Mouse (Mus musculus): ENCODE measurements around the gene Kctd2. TPM values are rescaled to one million over a fixed set of nuclear protein-coding genes. Genes with fewer than 3 reads are reported as not detected.
"Not testable (repeated sequence)": the region's sequence is repeated elsewhere in the genome, so short reads cannot be mapped to it uniquely, and the experiment has no call there.

The Kctd2 gene
- total RNA-seq, 2 experiments from 2014 or later = 14.8 to 22.3 TPM

- Histone ChIP-seq H3K4me3 (peak overlapping the region; percentile 48), H3K27ac (peak overlapping the region; percentile 77)
- no peak; the same call in none of the 2 replicates for TF ChIP-seq CTCF (IDR thresholded peaks at IDR 0.05)
- peak; percentile 92 for DNase-seq
- intact Hi-C loops (cut with DNase I) = loop anchor here (2.0 kb wide), 2 partner anchors 45 to 115 kb away; no protein-coding TSS in a partner anchor
Observed at GRCm38 (mm10) chr11:115473626-115474275, 53.8 kb downstream of the Kctd2 start.

GRCm38 (mm10) chr11:115475025-115475757 lies 55.3 kb downstream of the Kctd2 start, which contains the start of gene Armc7:
Gene Armc7, plus strand, starts transcription at chr11:115475667.
- TF ChIP-seq CTCF (IDR thresholded peaks at IDR 0.05) = no peak; the same call in 1 of the 2 replicates
- Histone ChIP-seq H3K4me3 (peak within 1 kb of the TSS; percentile 90), H3K27ac (peak within 1 kb of the TSS; percentile 87)
- intact Hi-C loops (cut with DNase I) = loop anchor here (2.0 kb wide), 2 partner anchors 46 to 116 kb away; no protein-coding TSS in a partner anchor
- peak; percentile 96 for DNase-seq

GRCm38 (mm10) chr11:115475758-115476237 lies 55.9 kb downstream of the Kctd2 start:
- DNase-seq = no peak
- Histone ChIP-seq H3K27ac (peak overlapping the region; percentile 87), H3K4me3 (peak overlapping the region; percentile 90)
- intact Hi-C loops (cut with DNase I) = loop anchor here (2.0 kb wide), 2 partner anchors 47 to 117 kb away; no protein-coding TSS in a partner anchor
- TF ChIP-seq CTCF (IDR thresholded peaks at IDR 0.05) = no peak

- H3K27ac ChIP-seq; H3K4me3 ChIP-seq; DNase-seq; intact Hi-C loops (cut with DNase I): not testable (repeated sequence)
Observed at GRCm38 (mm10) chr11:115476630-115477029, 56.7 kb downstream of the Kctd2 start.

DNA sequence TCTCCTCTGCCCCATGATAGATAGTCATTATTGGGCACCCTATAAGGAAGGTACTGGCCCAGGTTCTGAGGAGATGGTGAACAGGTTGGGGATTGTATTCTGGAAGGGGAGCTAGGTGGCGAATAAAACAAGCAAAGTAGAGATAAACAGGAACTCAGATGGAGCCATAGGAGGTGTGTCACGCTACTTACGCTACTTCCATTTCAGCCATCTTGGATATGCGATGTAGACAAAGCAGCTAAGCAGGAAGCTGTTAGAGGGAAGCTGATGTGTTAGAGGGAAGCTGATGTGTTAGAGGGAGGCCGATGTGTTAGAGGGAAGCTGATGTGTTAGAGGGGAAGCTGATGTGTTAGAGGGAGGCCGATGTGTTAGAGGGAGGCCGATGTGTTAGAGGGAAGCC lies 57.5 kb downstream of the Kctd2 start:
- H3K4me3 ChIP-seq; DNase-seq; H3K27ac ChIP-seq; intact Hi-C loops (cut with DNase I): not testable (repeated sequence)

DNA sequence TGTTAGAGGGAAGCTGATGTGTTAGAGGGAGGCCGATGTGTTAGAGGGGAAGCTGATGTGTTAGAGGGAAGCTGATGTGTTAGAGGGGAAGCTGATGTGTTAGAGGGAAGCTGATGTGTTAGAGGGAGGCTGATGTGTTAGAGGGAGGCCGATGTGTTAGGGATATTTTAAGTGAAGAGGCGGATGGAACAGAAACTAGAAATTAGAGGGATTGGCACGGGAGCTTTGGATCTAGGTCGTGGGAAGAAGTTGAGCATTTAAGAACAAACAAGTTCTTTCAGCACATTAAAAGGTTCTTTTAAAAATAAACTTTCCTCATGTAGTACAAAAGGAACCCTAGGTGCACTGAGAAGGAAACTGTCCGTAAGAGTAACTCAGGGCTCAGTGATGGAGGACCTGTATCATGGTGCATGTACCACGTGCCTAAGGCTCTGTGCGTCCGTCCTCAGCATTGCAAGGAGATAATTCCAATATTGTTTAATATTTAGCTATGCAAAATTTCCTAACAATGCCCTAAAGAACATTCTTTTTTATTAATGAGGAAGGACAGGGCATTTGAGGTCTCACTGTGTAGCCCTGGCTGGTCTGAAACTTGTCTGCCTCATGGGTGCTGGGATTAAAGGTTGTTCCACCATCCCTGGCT lies 58.5 kb downstream of the Kctd2 start:
- H3K27ac ChIP-seq = no peak overlapping the region
- no peak overlapping the region for H3K4me3 ChIP-seq
- no peak for TF ChIP-seq CTCF (IDR thresholded peaks at IDR 0.05)
- intact Hi-C loops (cut with DNase I) = no loop called here
- no peak for DNase-seq

Small RNA genes within 50 kb of the gene (microRNA-seq; reads per million reads assigned to microRNA genes)
- not detected for gene Mir3968

Other genes with a start within 250 kb of the Kctd2 start
- 1 to 10 TPM; 7.3 to 7.4 TPM for gene Tmem104, start 232.6 kb upstream of the Kctd2 start, total RNA-seq (2021)
- gene Nat9, start 232.3 kb upstream of the Kctd2 start, total RNA-seq (2021) = 10 to 100 TPM; 12.7 to 16.3 TPM
- under 1 TPM in 1 of 2 experiments, not detected in 1; 0.06 TPM for gene Grin2c, start 152.9 kb upstream of the Kctd2 start, total RNA-seq (2021)
- 1 to 10 TPM; 2.9 to 4.4 TPM for gene Fdxr, start 143.1 kb upstream of the Kctd2 start, total RNA-seq (2021)
- gene Fads6, start 122.5 kb upstream of the Kctd2 start, total RNA-seq (2021) = 1 to 10 TPM; 2.4 to 5.4 TPM
- gene Otop2, start 113.0 kb upstream of the Kctd2 start, total RNA-seq (2021) = not detected
- gene Ush1g, start 98.1 kb upstream of the Kctd2 start, total RNA-seq (2021) = under 1 TPM; 0.61 to 0.81 TPM
- not detected for gene Otop3, start 85.4 kb upstream of the Kctd2 start, total RNA-seq (2021)
- gene Hid1, start 52.4 kb upstream of the Kctd2 start, total RNA-seq (2021) = 1 to 10 TPM; 1.0 to 1.2 TPM
- 1 to 10 TPM; 1.5 to 2.0 TPM for gene Cdr2l, start 38.2 kb upstream of the Kctd2 start, total RNA-seq (2021)
- 10 to 100 TPM; 79.2 to 99.2 TPM for gene Mrpl58, start 16.4 kb upstream of the Kctd2 start, total RNA-seq (2021)
- 100 to 1,000 TPM; 680 to 956 TPM for gene Atp5h, start 166 bp upstream of the Kctd2 start, total RNA-seq (2021)
- gene Trim80, start 20.4 kb downstream of the Kctd2 start, total RNA-seq (2021) = not detected
- gene Slc16a5, start 42.3 kb downstream of the Kctd2 start, total RNA-seq (2021) = not detected
- gene Armc7, start 55.5 kb downstream of the Kctd2 start, total RNA-seq (2021) = under 1 TPM; 0.95 to 0.99 TPM
- gene Nt5c, start 71.7 kb downstream of the Kctd2 start, total RNA-seq (2021) = 1 to 10 TPM; 5.8 to 7.7 TPM
- gene Jpt1, start 94.3 kb downstream of the Kctd2 start, total RNA-seq (2021) = 10 to 100 TPM; 38.4 to 40.9 TPM
- 100 to 1,000 TPM; 138 to 164 TPM for gene Sumo2, start 116.1 kb downstream of the Kctd2 start, total RNA-seq (2021)
- 10 to 100 TPM; 17.2 to 18.6 TPM for gene Nup85, start 144.3 kb downstream of the Kctd2 start, total RNA-seq (2021)
- 10 to 100 TPM; 66.8 to 88.5 TPM for gene Mrps7, start 183.8 kb downstream of the Kctd2 start, total RNA-seq (2021)
- 10 to 100 TPM; 18.8 to 20.7 TPM for gene Gga3, start 183.9 kb downstream of the Kctd2 start, total RNA-seq (2021)
- 10 to 100 TPM; 46.0 to 55.0 TPM for gene Mif4gd, start 192.8 kb downstream of the Kctd2 start, total RNA-seq (2021)
- gene Slc25a19, start 208.2 kb downstream of the Kctd2 start, total RNA-seq (2021) = 10 to 100 TPM; 43.1 to 51.5 TPM

Measured in gastrocnemius, adult 2 months (tissue).